Comparison of ENCODE assay signal across 16 mouse cellular contexts in the genomic region with DNA sequence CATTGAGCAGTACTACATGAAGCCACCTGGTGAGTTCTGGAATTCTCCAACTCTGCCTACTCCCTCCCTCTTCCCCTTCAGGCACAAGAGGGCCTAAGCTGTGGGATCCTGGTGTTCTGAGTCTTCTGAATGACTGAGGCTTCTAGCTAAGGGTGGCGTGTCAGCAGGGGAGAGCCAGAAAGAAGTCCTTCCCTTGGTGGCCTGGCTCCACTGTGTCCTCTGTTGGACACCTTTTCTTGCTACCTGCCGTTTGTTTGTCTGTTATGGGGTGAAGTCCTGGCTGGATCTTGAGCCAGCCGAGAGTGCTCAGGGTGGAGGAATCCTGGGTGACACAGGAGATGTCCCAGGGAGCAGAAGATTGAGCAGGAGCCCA. TPM values are rescaled to one million over a fixed set of nuclear protein-coding genes. Genes with fewer than 3 reads are reported as not detected.
DNase-seq lines count a peak whose midpoint lies in the region; ATAC-seq and TF ChIP-seq lines count a peak whose summit lies in the region.
"Had no signal": no experiment of that assay in that cellular context is flagged by ENCODE, and none has a peak within 500 bp of the region (broad histone marks: within the 10 kb centered on the region; RNA-seq: fewer than 3 reads in every experiment).

No protein-coding gene starts in this region.

- 80% methylated on average over 3 of the region's 3 CpGs for WGBS in embryonic facial prominence, embryonic 15.5 days
- 82% methylated on average over 3 of the region's 3 CpGs for WGBS in embryonic facial prominence, embryonic 10.5 days
- WGBS in forebrain, embryonic 15.5 days: 91% methylated on average over 3 of the region's 3 CpGs
- WGBS in hindbrain, postnatal 0 days: 91% methylated on average over 3 of the region's 3 CpGs
- WGBS in neural tube, embryonic 14.5 days: 92% methylated on average over 3 of the region's 3 CpGs
- 80% methylated on average over 3 of the region's 3 CpGs for WGBS in intestine, embryonic 15.5 days

- ATAC-seq in embryonic facial prominence, embryonic 15.5 days (ENCODE audit: insufficient number of reproducible peaks, low FRiP score, low TSS enrichment, low read depth): no peak
- ATAC-seq in forebrain, embryonic 15.5 days (replicated peaks): no peak
- no peak for ATAC-seq in hindbrain, postnatal 0 days
- no peak for ATAC-seq in neural tube, embryonic 14.5 days (ENCODE audit: low read depth)
- ATAC-seq in intestine, embryonic 15.5 days: no peak

- H3K9me3 ChIP-seq in embryonic facial prominence, embryonic 15.5 days (replicated peaks): no peaks in the 10 kb centered on the region
- H3K9me3 ChIP-seq in embryonic facial prominence, embryonic 10.5 days: no peaks in the 10 kb centered on the region
- H3K9me3 ChIP-seq in forebrain, embryonic 15.5 days: no peaks in the 10 kb centered on the region
- no peaks in the 10 kb centered on the region for H3K9me3 ChIP-seq in hindbrain, postnatal 0 days (ENCODE audit: low read length)
- H3K9me3 ChIP-seq in neural tube, embryonic 14.5 days (ENCODE audit: control insufficient read depth, low read length): no peaks in the 10 kb centered on the region
- no peaks in the 10 kb centered on the region for H3K9me3 ChIP-seq in intestine, embryonic 15.5 days
- H3K9me3 ChIP-seq: limb, embryonic 12.5 days; liver, embryonic 15.5 days had no signal

- no peaks in the 10 kb centered on the region for H3K36me3 ChIP-seq in embryonic facial prominence, embryonic 15.5 days
- peaks cover 13% of the 10 kb centered on the region; the same call in 1 of the 2 replicates for H3K36me3 ChIP-seq in embryonic facial prominence, embryonic 10.5 days (replicated peaks)
- H3K36me3 ChIP-seq in forebrain, embryonic 15.5 days: peaks cover 7% of the 10 kb centered on the region; the same call in 1 of the 2 replicates
- H3K36me3 ChIP-seq in hindbrain, postnatal 0 days (ENCODE audit: insufficient read depth, low read length): peaks cover 10% of the 10 kb centered on the region
- H3K36me3 ChIP-seq in neural tube, embryonic 14.5 days (ENCODE audit: control insufficient read depth, insufficient read depth, low read length): peaks cover 15% of the 10 kb centered on the region
- no peaks in the 10 kb centered on the region for H3K36me3 ChIP-seq in intestine, embryonic 15.5 days
- H3K36me3 ChIP-seq: limb, embryonic 12.5 days; liver, embryonic 15.5 days had no signal

- no peak overlapping the region for H3K4me2 ChIP-seq in embryonic facial prominence, embryonic 15.5 days (replicated peaks)
- peak overlapping the region; percentile 79 for H3K4me2 ChIP-seq in forebrain, embryonic 15.5 days (replicated peaks)
- H3K4me2 ChIP-seq in hindbrain, postnatal 0 days (ENCODE audit: low read depth, low read length): peak overlapping the region; percentile 72
- peak overlapping the region; percentile 50 for H3K4me2 ChIP-seq in neural tube, embryonic 14.5 days (ENCODE audit: low read depth, low read length)
- H3K4me2 ChIP-seq in intestine, embryonic 15.5 days (replicated peaks): no peak overlapping the region

- H3K4me1 ChIP-seq in embryonic facial prominence, embryonic 15.5 days: peaks cover 29% of the 10 kb centered on the region
- peaks cover 35% of the 10 kb centered on the region for H3K4me1 ChIP-seq in embryonic facial prominence, embryonic 10.5 days
- H3K4me1 ChIP-seq in forebrain, embryonic 15.5 days: peaks cover 53% of the 10 kb centered on the region
- H3K4me1 ChIP-seq in hindbrain, postnatal 0 days (ENCODE audit: insufficient read depth, low read length): peaks cover 23% of the 10 kb centered on the region
- H3K4me1 ChIP-seq in neural tube, embryonic 14.5 days (ENCODE audit: control insufficient read depth, insufficient read depth, low read length): peaks cover 33% of the 10 kb centered on the region
- H3K4me1 ChIP-seq in intestine, embryonic 15.5 days (replicated peaks): peaks cover 21% of the 10 kb centered on the region

- H3K27me3 ChIP-seq in embryonic facial prominence, embryonic 15.5 days: peaks cover 69% of the 10 kb centered on the region
- peaks cover 78% of the 10 kb centered on the region for H3K27me3 ChIP-seq in embryonic facial prominence, embryonic 10.5 days (replicated peaks; ENCODE audit: low read depth, poor library complexity, severe bottlenecking)
- H3K27me3 ChIP-seq in forebrain, embryonic 15.5 days: no peaks in the 10 kb centered on the region
- H3K27me3 ChIP-seq in hindbrain, postnatal 0 days (ENCODE audit: insufficient read depth, low read length): no peaks in the 10 kb centered on the region
- no peaks in the 10 kb centered on the region for H3K27me3 ChIP-seq in neural tube, embryonic 14.5 days (ENCODE audit: control insufficient read depth, insufficient read depth, low read length)
- peaks cover 59% of the 10 kb centered on the region for H3K27me3 ChIP-seq in intestine, embryonic 15.5 days (replicated peaks)

- H3K27ac ChIP-seq in embryonic facial prominence, embryonic 15.5 days (replicated peaks): no peak overlapping the region
- no peak overlapping the region for H3K27ac ChIP-seq in embryonic facial prominence, embryonic 10.5 days (replicated peaks)
- H3K27ac ChIP-seq in forebrain, embryonic 15.5 days (replicated peaks): no peak overlapping the region
- no peak overlapping the region for H3K27ac ChIP-seq in hindbrain, postnatal 0 days
- no peak overlapping the region for H3K27ac ChIP-seq in neural tube, embryonic 14.5 days (ENCODE audit: low read depth, low read length)
- H3K27ac ChIP-seq in intestine, embryonic 15.5 days: no peak overlapping the region
- H3K27ac ChIP-seq: heart, adult 2 months; limb, embryonic 12.5 days; liver, embryonic 15.5 days had no signal

- no peak overlapping the region for H3K9ac ChIP-seq in embryonic facial prominence, embryonic 15.5 days
- H3K9ac ChIP-seq in forebrain, embryonic 15.5 days (replicated peaks): peak overlapping the region; percentile 91; the same call in 1 of the 2 replicates
- no peak overlapping the region; the same call in 1 of the 2 replicates for H3K9ac ChIP-seq in hindbrain, postnatal 0 days (replicated peaks; ENCODE audit: low read length)
- no peak overlapping the region for H3K9ac ChIP-seq in neural tube, embryonic 14.5 days (replicated peaks; ENCODE audit: low read depth, low read length)
- H3K9ac ChIP-seq in intestine, embryonic 15.5 days: no peak overlapping the region
- H3K9ac ChIP-seq: limb, embryonic 12.5 days; liver, embryonic 15.5 days had no signal

- no peak for TF ChIP-seq CTCF in hindbrain, postnatal 0 days (IDR thresholded peaks at IDR 0.05; ENCODE audit: low read depth)

- H3K4me3 ChIP-seq in embryonic facial prominence, embryonic 15.5 days (replicated peaks): peak overlapping the region; percentile 65; the same call in 1 of the 2 replicates
- H3K4me3 ChIP-seq in embryonic facial prominence, embryonic 10.5 days: no peak overlapping the region
- H3K4me3 ChIP-seq in forebrain, embryonic 15.5 days: peak overlapping the region; percentile 89
- peak overlapping the region; percentile 86 for H3K4me3 ChIP-seq in hindbrain, postnatal 0 days (ENCODE audit: low read length)
- peak overlapping the region; percentile 95 for H3K4me3 ChIP-seq in neural tube, embryonic 14.5 days (ENCODE audit: low read depth, low read length)
- H3K4me3 ChIP-seq in intestine, embryonic 15.5 days (replicated peaks): no peak overlapping the region
- H3K4me3 ChIP-seq: heart, adult 2 months; liver, embryonic 15.5 days had no signal

- no peak for DNase-seq in embryonic facial prominence, embryonic 10.5 days (ENCODE audit: low spot score)
- DNase-seq in hindbrain, postnatal 0 days (ENCODE audit: low spot score): no peak
- DNase-seq in lung, postnatal 25 days (ENCODE audit: low spot score): no peak
- no peak for DNase-seq in retina, postnatal 1 day
- DNase-seq: adrenal gland, postnatal 14 days; heart, adult 2 months; heart, postnatal 14 days; kidney, adult 11 months; kidney, postnatal 25 days had no signal

RNA-seq across cellular contexts. Expression of gene Nat8l, which starts 2.7 kb away (rescaled TPM):
- 0.39 and 0.74 TPM in 2 replicates for polyA plus RNA-seq in embryonic facial prominence, embryonic 15.5 days (2015; fragmentation: Nextera tagmentation; extraction: Ambion mirVana)
- polyA plus RNA-seq in embryonic facial prominence, embryonic 10.5 days (2016; fragmentation: Nextera tagmentation; extraction: Ambion mirVana): 0.47 and 0.73 TPM in 2 replicates
- polyA plus RNA-seq in forebrain, embryonic 15.5 days (2015; fragmentation: Nextera tagmentation; extraction: Ambion mirVana): 4.0 and 4.8 TPM in 2 replicates
- total RNA-seq in hindbrain, postnatal 0 days (2014; rRNA removed): 50.3 and 50.9 TPM in 2 replicates
- polyA plus RNA-seq in hindbrain, postnatal 0 days (2015; fragmentation: Nextera tagmentation; extraction: Ambion mirVana): 6.0 and 6.4 TPM in 2 replicates
- 3.9 and 4.1 TPM in 2 replicates for polyA plus RNA-seq in neural tube, embryonic 14.5 days (2014; fragmentation: Nextera tagmentation; extraction: Ambion mirVana)
- polyA plus RNA-seq in intestine, embryonic 15.5 days (2015; fragmentation: Nextera tagmentation; extraction: Ambion mirVana): 0.29 and 0.34 TPM in 2 replicates

RNA-seq across cellular contexts. Expression of gene Gm1673, which starts 15.3 kb away (rescaled TPM):
- polyA plus RNA-seq in embryonic facial prominence, embryonic 15.5 days (2015; fragmentation: Nextera tagmentation; extraction: Ambion mirVana): 99.9 and 103 TPM in 2 replicates
- 211 and 214 TPM in 2 replicates for polyA plus RNA-seq in embryonic facial prominence, embryonic 10.5 days (2016; fragmentation: Nextera tagmentation; extraction: Ambion mirVana)
- 544 and 580 TPM in 2 replicates for polyA plus RNA-seq in forebrain, embryonic 15.5 days (2015; fragmentation: Nextera tagmentation; extraction: Ambion mirVana)
- total RNA-seq in hindbrain, postnatal 0 days (2014; rRNA removed): 626 and 692 TPM in 2 replicates
- 695 and 703 TPM in 2 replicates for polyA plus RNA-seq in hindbrain, postnatal 0 days (2015; fragmentation: Nextera tagmentation; extraction: Ambion mirVana)
- polyA plus RNA-seq in neural tube, embryonic 14.5 days (2014; fragmentation: Nextera tagmentation; extraction: Ambion mirVana): 403 and 457 TPM in 2 replicates
- 54.7 and 61.2 TPM in 2 replicates for polyA plus RNA-seq in intestine, embryonic 15.5 days (2015; fragmentation: Nextera tagmentation; extraction: Ambion mirVana)
- total RNA-seq: common myeloid progenitor, adult 5-6 weeks had no signal

Comparison
In these comparisons a context has a peak if more than half of its experiments do, and no peak if none do; other contexts are left out.
1. H3K4me3 ChIP-seq: peak in embryonic facial prominence, embryonic 15.5 days (single experiment), forebrain, embryonic 15.5 days (single experiment), hindbrain, postnatal 0 days (single experiment) and neural tube, embryonic 14.5 days (single experiment); none in embryonic facial prominence, embryonic 10.5 days (single experiment) and intestine, embryonic 15.5 days (single experiment).
2. H3K4me2 ChIP-seq: peak in forebrain, embryonic 15.5 days (single experiment), hindbrain, postnatal 0 days (single experiment) and neural tube, embryonic 14.5 days (single experiment); none in embryonic facial prominence, embryonic 15.5 days (single experiment) and intestine, embryonic 15.5 days (single experiment).